Mouse (Mus musculus) kidney, adult 2 months (tissue): Measurements from ENCODE around the gene Gm12166. TPM values are rescaled to one million over a fixed set of nuclear protein-coding genes. Genes with fewer than 3 reads are reported as not detected.
A peak's percentile ranks its signal among the peaks of the same experiment; 100 is the strongest.

Experiments used
- DNase-seq: peaks from one replicate; pipeline ENCODE4 v3.0.0; 2021
- H3K27ac ChIP-seq: fragments of 200-500 bp; 2 replicates; pipeline ENCODE4 v1.5.1; 2012; ENCODE audit warnings: low read depth, low read length, control low read depth, inconsistent platforms; ENCODE audit not compliant: insufficient read depth
- H3K27me3 ChIP-seq: fragments of 200-500 bp; replicated peaks from 2 replicates; pipeline ENCODE4 v1.6.1; 2012; ENCODE audit warnings: mild to moderate bottlenecking, moderate library complexity, low read length, inconsistent platforms; ENCODE audit not compliant: control insufficient read depth, insufficient read depth
- H3K36me3 ChIP-seq: fragments of 200-500 bp; 2 replicates; pipeline ENCODE4 v1.6.1; 2012; ENCODE audit warnings: mild to moderate bottlenecking, moderate library complexity, low read length, inconsistent platforms; ENCODE audit not compliant: control insufficient read depth, insufficient read depth
- H3K4me1 ChIP-seq: fragments of 200-500 bp; 2 replicates; pipeline ENCODE4 v1.6.1; 2011; ENCODE audit warnings: low read length; ENCODE audit not compliant: control insufficient read depth, insufficient read depth
- H3K4me3 ChIP-seq: fragments of 200-500 bp; 2 replicates; pipeline ENCODE4 v1.5.1; 2011; ENCODE audit warnings: mild to moderate bottlenecking, low read depth, low read length, control low read depth; ENCODE audit not compliant: insufficient read depth
- CTCF ChIP-seq: fragments of 200-500 bp; conservative IDR thresholded peaks from 2 replicates; pipeline ENCODE4 v1.5.1; 2011; ENCODE audit warnings: low read depth, mild to moderate bottlenecking, control low read depth, low read length, moderate library complexity, mixed read lengths; ENCODE audit not compliant: insufficient read depth, insufficient read length
- POLR2A ChIP-seq: fragments of 200-500 bp; IDR thresholded peaks from one replicate; pipeline ENCODE4 v1.6.1; 2011; ENCODE audit warnings: low read depth, low read length, control low read depth
- WGBS: fragments of 180-500 bp; shearing (Covaris S2); methylation state at CpG from one replicate; pipeline ENCODE4 v1.1.7; 2018; 5-methylcytosine and 5-hydroxymethylcytosine counted together
- polyA plus RNA-seq: library from polyadenylated mRNA; depleted of rRNA; stranded (reverse); fragments of >200 nt; gene quantifications from 2 replicates; pipeline ENCODE4 v1.2.3, GENCODE M21; 2012

Gene Gm12166
- polyA plus RNA-seq, 1 experiment = 9.6 TPM

GRCm38 (mm10) chr11:46090036-46090725 lies 38.1 kb upstream of the Gm12166 start:
- DNase-seq = no peak
- Histone ChIP-seq H3K36me3 (no peaks in the 10 kb centered on the region), H3K4me1 (no peaks in the 10 kb centered on the region), H3K27ac (no peak overlapping the region), H3K4me3 (no peak overlapping the region), H3K27me3 (no peaks in the 10 kb centered on the region)
- 87% methylated on average over 10 of the region's 10 CpGs for WGBS
- no peak for TF ChIP-seq POLR2A
- no peak for TF ChIP-seq CTCF

DNA sequence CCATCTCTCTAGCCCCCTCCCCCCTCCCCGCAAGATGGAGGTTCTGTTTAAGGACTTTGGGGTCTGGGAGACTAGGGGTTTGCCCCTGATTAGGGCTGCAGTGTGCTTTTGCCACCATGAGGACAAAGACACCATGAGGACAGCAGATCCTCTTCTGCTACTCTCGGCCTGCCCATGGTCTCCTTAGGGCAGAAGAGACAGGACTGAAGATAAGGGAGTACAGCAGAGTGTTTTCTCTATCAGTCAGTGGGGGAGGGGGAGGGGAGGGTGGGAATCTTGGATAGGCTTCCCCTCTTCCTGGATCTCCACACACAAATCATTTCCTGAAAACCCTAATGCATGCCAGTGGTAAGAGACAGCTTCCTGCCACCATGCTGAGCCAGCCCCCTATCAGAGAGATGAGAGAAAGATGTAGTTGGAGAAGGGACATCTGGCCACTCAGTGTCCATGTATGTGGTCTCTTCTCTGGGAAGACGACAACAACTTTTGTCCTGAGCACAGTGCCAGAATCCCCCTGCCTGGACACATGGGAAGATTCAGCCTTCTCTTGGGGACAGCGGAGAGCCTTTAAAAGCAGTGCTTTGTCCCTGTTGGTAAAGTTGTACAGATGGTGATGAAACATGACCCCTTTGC lies 37.1 kb upstream of the Gm12166 start:
- no peaks in the 10 kb centered on the region for H3K4me1 ChIP-seq
- 65% methylated on average over 4 of the region's 4 CpGs for WGBS
- H3K27me3 ChIP-seq = no peaks in the 10 kb centered on the region
- no peak overlapping the region; the same call in 1 of the 2 replicates for H3K27ac ChIP-seq
- no peak for TF ChIP-seq CTCF
- no peak for TF ChIP-seq POLR2A
- DNase-seq = peak; percentile 40
- no peak overlapping the region for H3K4me3 ChIP-seq
- no peaks in the 10 kb centered on the region for H3K36me3 ChIP-seq

GRCm38 (mm10) chr11:46086446-46086845 lies 34.3 kb upstream of the Gm12166 start:
- 93% methylated on average over 3 of the region's 3 CpGs for WGBS
- TF ChIP-seq POLR2A (no peak), CTCF (no peak)

GRCm38 (mm10) chr11:46085398-46086163 lies 33.5 kb upstream of the Gm12166 start:
- no peaks in the 10 kb centered on the region for H3K27me3 ChIP-seq
- WGBS = 90% methylated on average over 10 of the region's 10 CpGs
- no peak overlapping the region for H3K27ac ChIP-seq
- TF ChIP-seq CTCF = no peak
- no peak for TF ChIP-seq POLR2A
- no peaks in the 10 kb centered on the region; the same call in 1 of the 2 replicates for H3K4me1 ChIP-seq
- DNase-seq = peak; percentile 43
- no peak overlapping the region for H3K4me3 ChIP-seq
- no peaks in the 10 kb centered on the region for H3K36me3 ChIP-seq

More at GRCm38 (mm10) chr11:46086446-46086845, 34.3 kb upstream of the Gm12166 start:
- Histone ChIP-seq H3K4me1 (no peaks in the 10 kb centered on the region; the same call in 1 of the 2 replicates), H3K27ac (no peak overlapping the region), H3K4me3 (no peak overlapping the region), H3K27me3 (no peaks in the 10 kb centered on the region), H3K36me3 (no peaks in the 10 kb centered on the region)
- no peak for DNase-seq

GRCm38 (mm10) chr11:46084568-46084967 lies 32.4 kb upstream of the Gm12166 start:
- Histone ChIP-seq H3K27me3 (no peaks in the 10 kb centered on the region), H3K4me3 (no peak overlapping the region), H3K27ac (no peak overlapping the region), H3K36me3 (no peaks in the 10 kb centered on the region), H3K4me1 (no peaks in the 10 kb centered on the region; the same call in 1 of the 2 replicates)
- peak; percentile 44 for DNase-seq
- 61% methylated on average over 3 of the region's 3 CpGs for WGBS
- TF ChIP-seq POLR2A = no peak

- Histone ChIP-seq H3K27ac (no peak overlapping the region), H3K4me3 (no peak overlapping the region), H3K4me1 (no peaks in the 10 kb centered on the region; the same call in 1 of the 2 replicates), H3K36me3 (no peaks in the 10 kb centered on the region), H3K27me3 (no peaks in the 10 kb centered on the region)
- TF ChIP-seq CTCF (no peak), POLR2A (no peak)
- 83% methylated on average over 11 of the region's 11 CpGs for WGBS
- no peak for DNase-seq
These were observed 31.8 kb upstream of the Gm12166 start for GRCm38 (mm10) chr11:46083835-46084444.

- Histone ChIP-seq H3K4me3 (no peak overlapping the region), H3K27me3 (no peaks in the 10 kb centered on the region), H3K27ac (no peak overlapping the region), H3K36me3 (no peaks in the 10 kb centered on the region), H3K4me1 (no peaks in the 10 kb centered on the region; the same call in 1 of the 2 replicates)
- TF ChIP-seq POLR2A (no peak), CTCF (no peak)
- no peak for DNase-seq
- WGBS = 65% methylated on average over 3 of the region's 3 CpGs
These were observed 31.3 kb upstream of the Gm12166 start for GRCm38 (mm10) chr11:46083405-46083804.
